Comparison of ENCODE assay signal across 8 mouse cellular contexts in genomic region chr2:8673751-8674378, GRCm38 (mm10).
DNase-seq lines count a peak whose midpoint lies in the region; ATAC-seq and TF ChIP-seq lines count a peak whose summit lies in the region.
"Had no signal": no experiment of that assay in that cellular context is flagged by ENCODE, and none has a peak within 500 bp of the region (broad histone marks: within the 10 kb centered on the region; RNA-seq: fewer than 3 reads in every experiment).

No protein-coding gene starts in this region.

- no peaks in the 10 kb centered on the region for H3K36me3 ChIP-seq in lung, postnatal 0 days (ENCODE audit: insufficient read depth, low read length)
- H3K36me3 ChIP-seq: limb, embryonic 12.5 days had no signal

- H3K9me3 ChIP-seq in lung, postnatal 0 days (ENCODE audit: low read length), result no peaks in the 10 kb centered on the region
- H3K9me3 ChIP-seq: limb, embryonic 12.5 days had no signal

- ATAC-seq in granulocyte monocyte progenitor cell, adult 5-6 weeks (replicated peaks; ENCODE audit: poor library complexity, severe bottlenecking), result peak; percentile 63
- no peak for ATAC-seq in lung, postnatal 0 days

- H3K4me3 ChIP-seq in lung, postnatal 0 days (ENCODE audit: low read depth, low read length), result no peak overlapping the region
- H3K4me3 ChIP-seq: limb, embryonic 12.5 days had no signal

- WGBS in lung, postnatal 0 days, result 13% methylated on average over 10 of the region's 10 CpGs

- TF ChIP-seq EP300 in lung, postnatal 0 days (IDR thresholded peaks at IDR 0.05), result no peak

- peak; percentile 34 to 45 for DNase-seq in CD8-positive naive resting alpha-beta T cell, adult 2 months (ENCODE audit: low read depth in 2 of 2, low spot score in 2 of 2)
- peak; percentile 74 for DNase-seq in ZHBTc4 (ENCODE audit: low read depth, low spot score)
- peak; percentile 49 to 71 for DNase-seq in cerebellum, postnatal 4 days (ENCODE audit: low spot score in 2 of 2)
- DNase-seq in layer of hippocampus, adult 18-20 months (ENCODE audit: low spot score in 2 of 2), result peak; percentile 52 to 90
- peak; percentile 74 for DNase-seq in lung, postnatal 0 days (ENCODE audit: low spot score)
- peak; percentile 60 for DNase-seq in retina, postnatal 7 days (ENCODE audit: low read depth, low spot score)

- no peaks in the 10 kb centered on the region for H3K27me3 ChIP-seq in lung, postnatal 0 days (replicated peaks; ENCODE audit: insufficient read depth, low read length)
- H3K27me3 ChIP-seq: limb, embryonic 12.5 days had no signal

- H3K4me2 ChIP-seq in lung, postnatal 0 days (replicated peaks; ENCODE audit: low read depth, low read length), result no peak overlapping the region
- H3K4me2 ChIP-seq: limb, embryonic 12.5 days had no signal

- peak; percentile 80 for TF ChIP-seq CTCF in lung, postnatal 0 days (IDR thresholded peaks at IDR 0.05)

- H3K9ac ChIP-seq in lung, postnatal 0 days (replicated peaks; ENCODE audit: low read depth), result no peak overlapping the region
- H3K9ac ChIP-seq: limb, embryonic 12.5 days had no signal

- H3K27ac ChIP-seq in lung, postnatal 0 days (ENCODE audit: low read length), result no peak overlapping the region
- H3K27ac ChIP-seq: limb, embryonic 12.5 days had no signal

- no peaks in the 10 kb centered on the region for H3K4me1 ChIP-seq in lung, postnatal 0 days (ENCODE audit: insufficient read depth, low read depth, low read length)
- H3K4me1 ChIP-seq: limb, embryonic 12.5 days had no signal
